9 mouse cellular contexts compared by ENCODE assay signal in genomic region chr8:118283600-118284111, GRCm38 (mm10). TPM values are rescaled to one million over a fixed set of nuclear protein-coding genes. Genes with fewer than 3 reads are reported as not detected.
DNase-seq lines count a peak whose midpoint lies in the region; ATAC-seq and TF ChIP-seq lines count a peak whose summit lies in the region.
"Had no signal": no experiment of that assay in that cellular context is flagged by ENCODE, and none has a peak within 500 bp of the region (broad histone marks: within the 10 kb centered on the region; RNA-seq: fewer than 3 reads in every experiment).

Gene Cdh13 (plus strand): TSS chr8:118283733.

- peak within 1 kb of the TSS; percentile 74 for H3K9ac ChIP-seq in hindbrain, embryonic 14.5 days
- H3K9ac ChIP-seq in limb, embryonic 12.5 days (replicated peaks): peak within 1 kb of the TSS; percentile 64
- peak within 1 kb of the TSS; percentile 61 for H3K9ac ChIP-seq in neural tube, embryonic 14.5 days (replicated peaks; ENCODE audit: low read depth, low read length)

- H3K27me3 ChIP-seq in hindbrain, embryonic 14.5 days (ENCODE audit: control insufficient read depth, insufficient read depth, low read length): no peaks in the 10 kb centered on the region
- H3K27me3 ChIP-seq in limb, embryonic 12.5 days: peaks cover 74% of the 10 kb centered on the region
- no peaks in the 10 kb centered on the region for H3K27me3 ChIP-seq in neural tube, embryonic 14.5 days (ENCODE audit: control insufficient read depth, insufficient read depth, low read length)

- intact Hi-C loops in gastrocnemius, adult 2 months (cut with DNase I): loop anchor here (10.0 kb wide), 3 partner anchors 91 to 231 kb away; no protein-coding TSS in a partner anchor

- H3K27ac ChIP-seq in gastrocnemius, adult 2 months: peak within 1 kb of the TSS; percentile 97
- H3K27ac ChIP-seq in hindbrain, embryonic 14.5 days: peak within 1 kb of the TSS; percentile 82
- H3K27ac ChIP-seq in limb, embryonic 12.5 days: no peak within 1 kb of the TSS
- H3K27ac ChIP-seq in neural tube, embryonic 14.5 days (ENCODE audit: low read depth, low read length): peak within 1 kb of the TSS; percentile 69

- WGBS in hindbrain, embryonic 14.5 days: under 1% methylated on average over 33 of the region's 33 CpGs
- WGBS in limb, embryonic 12.5 days: under 1% methylated on average over 33 of the region's 33 CpGs
- under 1% methylated on average over 33 of the region's 33 CpGs for WGBS in neural tube, embryonic 14.5 days

- peak; percentile 59 for ATAC-seq in hindbrain, embryonic 14.5 days (ENCODE audit: low FRiP score)
- 0 out of 2 replicates have a peak, but pooled peaks have one; percentile 34 for ATAC-seq in limb, embryonic 12.5 days (ENCODE audit: insufficient number of reproducible peaks, insufficient read depth, low FRiP score, low TSS enrichment, low read depth)
- ATAC-seq in neural tube, embryonic 14.5 days (ENCODE audit: low read depth): peak; percentile 71

- no peaks in the 10 kb centered on the region for H3K9me3 ChIP-seq in hindbrain, embryonic 14.5 days (ENCODE audit: control insufficient read depth, low read length)
- no peaks in the 10 kb centered on the region for H3K9me3 ChIP-seq in limb, embryonic 12.5 days
- no peaks in the 10 kb centered on the region for H3K9me3 ChIP-seq in neural tube, embryonic 14.5 days (ENCODE audit: control insufficient read depth, low read length)

- H3K4me1 ChIP-seq in hindbrain, embryonic 14.5 days (replicated peaks; ENCODE audit: control insufficient read depth, insufficient read depth, low read length): peaks cover 10% of the 10 kb centered on the region
- peaks cover 22% of the 10 kb centered on the region for H3K4me1 ChIP-seq in limb, embryonic 12.5 days (replicated peaks)
- peaks cover 20% of the 10 kb centered on the region; the same call in 1 of the 2 replicates for H3K4me1 ChIP-seq in neural tube, embryonic 14.5 days (ENCODE audit: control insufficient read depth, insufficient read depth, low read length)

- no peaks in the 10 kb centered on the region for H3K36me3 ChIP-seq in hindbrain, embryonic 14.5 days (replicated peaks; ENCODE audit: control insufficient read depth, insufficient read depth)
- no peaks in the 10 kb centered on the region for H3K36me3 ChIP-seq in limb, embryonic 12.5 days
- H3K36me3 ChIP-seq in neural tube, embryonic 14.5 days (ENCODE audit: control insufficient read depth, insufficient read depth, low read length): no peaks in the 10 kb centered on the region

- peak within 1 kb of the TSS; percentile 73 for H3K4me3 ChIP-seq in gastrocnemius, adult 2 months
- peak within 1 kb of the TSS; percentile 57 for H3K4me3 ChIP-seq in hindbrain, embryonic 14.5 days (replicated peaks; ENCODE audit: low read length)
- H3K4me3 ChIP-seq in limb, embryonic 12.5 days (replicated peaks): peak within 1 kb of the TSS; percentile 50
- peak within 1 kb of the TSS; percentile 44 for H3K4me3 ChIP-seq in neural tube, embryonic 14.5 days (ENCODE audit: low read depth, low read length)

- H3K4me2 ChIP-seq in hindbrain, embryonic 14.5 days (replicated peaks): peak within 1 kb of the TSS; percentile 69
- H3K4me2 ChIP-seq in limb, embryonic 12.5 days: peak within 1 kb of the TSS; percentile 90
- H3K4me2 ChIP-seq in neural tube, embryonic 14.5 days (ENCODE audit: low read depth, low read length): peak within 1 kb of the TSS; percentile 75

- DNase-seq in layer of hippocampus, adult 11-12 months (ENCODE audit: low spot score): peak; percentile 72
- no peak for DNase-seq in layer of hippocampus, adult 9-10 months (ENCODE audit: low spot score)
- DNase-seq in cerebellum, postnatal 4 days (ENCODE audit: low spot score in 2 of 2): peak; percentile 44 to 59
- peak; percentile 77 for DNase-seq in gastrocnemius, adult 2 months
- DNase-seq in hindbrain, embryonic 14.5 days (ENCODE audit: low spot score): peak; percentile 73
- no peak for DNase-seq in thymus, postnatal 4 days

- no peak for TF ChIP-seq CTCF in gastrocnemius, adult 2 months (IDR thresholded peaks at IDR 0.05)

RNA-seq across cellular contexts. Expression of gene Cdh13, which starts in this region (rescaled TPM):
- total RNA-seq in gastrocnemius, adult 2 months (2021): 100 to 1,000 TPM in 1 of 2 experiments, 10 to 100 TPM in 1; 88.3 to 104 TPM
- 134 and 166 TPM in 2 replicates for polyA plus RNA-seq in hindbrain, embryonic 14.5 days (2014; fragmentation: Nextera tagmentation; extraction: Ambion mirVana)
- 8.0 and 9.3 TPM in 2 replicates for polyA plus RNA-seq in limb, embryonic 12.5 days (2016; fragmentation: Nextera tagmentation; extraction: Ambion mirVana)
- 161 and 198 TPM in 2 replicates for polyA plus RNA-seq in neural tube, embryonic 14.5 days (2014; fragmentation: Nextera tagmentation; extraction: Ambion mirVana)
- total RNA-seq: MEL had no signal

Comparison
In these comparisons a context has a peak if more than half of its experiments do, and no peak if none do; other contexts are left out.
1. RNA of gene Cdh13 (polyA plus RNA-seq): 161 to 198 TPM in neural tube, embryonic 14.5 days and 134 to 166 TPM in hindbrain, embryonic 14.5 days; 8.0 to 9.3 TPM in limb, embryonic 12.5 days; every median in the first group is over 10 times any median in the second.
2. DNase-seq: peak in layer of hippocampus, adult 11-12 months (single experiment), cerebellum, postnatal 4 days (2 of 2), gastrocnemius, adult 2 months (single experiment) and hindbrain, embryonic 14.5 days (single experiment); none in layer of hippocampus, adult 9-10 months (single experiment) and thymus, postnatal 4 days (single experiment).
3. Peak in every context shown above with its lines, with median percentiles within 50 percentile points of each other: H3K4me3 ChIP-seq, ATAC-seq, H3K4me2 ChIP-seq and H3K9ac ChIP-seq.